Mouse (Mus musculus) gastrocnemius, postnatal 36 days (tissue): ENCODE measurements around the gene 1700010B08Rik. TPM values are rescaled to one million over a fixed set of nuclear protein-coding genes. Genes with fewer than 3 reads are reported as not detected.

ENCODE experiments used
- DNase-seq, 2 experiments: peaks; one replicate each; pipeline ENCODE4 v3.0.0; 2022
- intact Hi-C: fragments of 180-260 bp; cut with DNase I; formaldehyde crosslinking; loops from one replicate; pipeline ENCODE4 v1.15.1; 2025
- microRNA-seq, 2 experiments: library from miRNA; unstranded; fragments of <30 nt; microRNA quantifications; one replicate each; pipeline ENCODE4 v1.2.0; 2021
- total RNA-seq, 2 experiments: library from RNA; stranded (reverse); gene quantifications; 2 replicates each; pipeline ENCODE4 v1.2.3; 2021

1700010B08Rik gene
- total RNA-seq, 2 experiments from 2014 or later: not detected

DNA sequence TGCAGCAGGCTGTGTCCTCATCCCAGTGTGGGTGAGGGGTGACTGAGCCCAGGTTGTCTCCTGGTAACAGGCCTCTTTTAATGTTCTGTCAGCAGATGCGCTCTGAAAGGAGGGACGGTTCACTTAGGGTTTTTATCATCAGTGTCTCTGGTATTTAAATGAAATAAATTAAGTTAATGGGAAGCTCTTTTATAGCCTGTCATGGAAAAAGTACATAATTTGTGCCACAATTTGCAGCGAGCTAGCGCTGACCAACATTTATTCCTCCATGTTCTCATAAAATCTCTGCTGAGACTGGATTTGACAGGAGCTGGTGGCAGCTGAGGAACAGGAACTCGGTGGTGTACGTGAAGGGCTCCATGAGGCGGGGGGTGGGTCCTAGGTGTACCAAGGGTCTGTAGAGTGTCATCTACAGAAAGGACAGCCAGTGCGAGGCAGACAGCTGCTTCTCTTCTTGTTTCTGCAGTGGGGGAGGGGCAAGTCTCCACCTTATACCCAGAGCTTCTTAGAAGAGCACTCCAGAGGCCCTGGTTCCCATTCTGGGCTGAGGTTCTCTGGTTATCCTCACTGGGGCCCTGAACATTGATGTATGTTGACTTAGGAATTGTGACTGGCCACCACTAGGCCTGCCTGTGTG is 48.9 kb downstream of the 1700010B08Rik start:
- intact Hi-C loops: no loop called here

DNA sequence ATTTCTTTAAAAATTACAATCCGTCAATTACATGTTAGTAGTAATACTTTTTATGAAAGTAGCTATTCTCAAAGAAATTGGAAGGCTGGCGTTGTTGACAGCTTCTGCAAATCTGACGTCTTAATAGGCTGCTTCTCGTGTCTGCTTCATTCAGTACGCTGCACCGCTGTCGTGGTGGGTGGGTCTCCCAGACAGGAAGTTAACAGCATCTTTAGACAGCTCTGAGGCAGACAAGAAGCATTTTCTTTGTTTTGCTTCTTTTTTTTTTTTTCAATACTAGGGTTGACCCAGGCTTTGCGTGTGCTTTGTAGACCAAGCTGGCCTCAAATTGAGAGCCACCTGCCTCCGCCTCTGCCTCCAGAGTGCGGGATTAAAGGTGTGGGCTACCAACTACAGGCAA is 50.0 kb downstream of the 1700010B08Rik start:
- intact Hi-C loops: no loop called here
- no peak for DNase-seq

More for the DNA sequence above, 48.9 kb downstream of the 1700010B08Rik start:
- DNase-seq: no peak

- intact Hi-C loops: no loop called here
- no peak for DNase-seq
These were observed 51.4 kb downstream of the 1700010B08Rik start for GRCm38 (mm10) chr2:173770620-173771019.

Small RNA genes lying within 50 kb of the gene (microRNA-seq; reads per million reads assigned to microRNA genes)
- gene Mir6340: 0 reads per million in 2 experiments

Other genes starting within 250 kb of the 1700010B08Rik start
- gene 1700021F07Rik, start 196.8 kb upstream of the 1700010B08Rik start, total RNA-seq: not detected
- not detected for gene Ankrd60, start 141.1 kb upstream of the 1700010B08Rik start, total RNA-seq
- gene Rab22a, start 59.7 kb upstream of the 1700010B08Rik start, total RNA-seq: 10 to 100 TPM; 25.0 TPM
- 100 to 1,000 TPM; 137 to 148 TPM for gene Vapb, start 18.1 kb downstream of the 1700010B08Rik start, total RNA-seq